In the genomic region with DNA sequence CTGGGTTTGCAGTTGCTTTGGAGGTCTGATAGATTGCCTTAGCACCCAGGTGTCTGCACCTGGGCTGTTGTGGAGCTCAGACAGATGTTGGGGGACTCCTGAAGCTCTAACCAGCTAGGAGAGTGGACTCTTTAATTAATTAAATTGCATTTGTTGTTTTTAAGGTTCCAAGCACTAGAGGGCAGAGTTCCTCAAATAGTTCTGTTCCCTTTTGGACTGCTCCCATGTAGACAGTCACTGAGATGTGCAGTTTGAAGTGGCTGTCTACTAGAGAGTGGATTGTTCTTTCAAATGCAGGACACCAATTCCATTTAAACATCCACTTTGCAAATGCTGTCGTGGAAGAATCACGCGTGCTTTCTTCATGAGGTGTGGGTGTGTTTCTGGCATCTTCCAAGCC, we compare ENCODE assay signal across 10 mouse cellular contexts. TPM values are rescaled to one million over a fixed set of nuclear protein-coding genes. Genes with fewer than 3 reads are reported as not detected.
A peak's percentile ranks its signal among the peaks of the same experiment; 100 is the strongest.
DNase-seq lines count a peak whose midpoint lies in the region; ATAC-seq and TF ChIP-seq lines count a peak whose summit lies in the region.
"Had no signal": no experiment of that assay in that cellular context is flagged by ENCODE, and none has a peak within 500 bp of the region (broad histone marks: within the 10 kb centered on the region; RNA-seq: fewer than 3 reads in every experiment).

No protein-coding gene starts in this region.

- H3K4me1 ChIP-seq in kidney, adult 2 months (ENCODE audit: control insufficient read depth, insufficient read depth, low read length), result peaks cover 3% of the 10 kb centered on the region; the same call in 1 of the 2 replicates

- peak; percentile 71 for DNase-seq in kidney, adult 2 months
- DNase-seq in kidney, postnatal 10 days, result no peak
- peak; percentile 24 for DNase-seq in MEL-GATA-1-ER (ENCODE audit: extremely low read depth, low read depth)
- DNase-seq in embryo, embryonic 11.5 days (ENCODE audit: low read depth, low spot score), result peak; percentile 37
- peak; percentile 63 for DNase-seq in lung, postnatal 36 days
- no peak for DNase-seq in thymus, postnatal 25 days
- no peak for DNase-seq in right cerebral cortex, postnatal 4 days

- H3K36me3 ChIP-seq in kidney, adult 2 months (ENCODE audit: control insufficient read depth, insufficient read depth, low read length), result peaks cover 2% of the 10 kb centered on the region

- H3K27me3 ChIP-seq in kidney, adult 2 months (replicated peaks; ENCODE audit: control insufficient read depth, insufficient read depth, low read length), result no peaks in the 10 kb centered on the region
- H3K27me3 ChIP-seq: embryonic facial prominence, embryonic 13.5 days; limb, embryonic 13.5 days had no signal

- 0 out of 2 replicates have a peak, but pooled peaks have one; percentile 2 for TF ChIP-seq CTCF in kidney, adult 2 months (conservative IDR thresholded peaks at IDR 0.05; ENCODE audit: insufficient read depth, insufficient read length, low read depth, low read length)

- H3K27ac ChIP-seq in kidney, adult 2 months (ENCODE audit: insufficient read depth, low read depth, low read length), result peak overlapping the region; percentile 28
- H3K27ac ChIP-seq: embryonic facial prominence, embryonic 13.5 days; limb, embryonic 13.5 days had no signal

- no peak for ATAC-seq in monocyte, adult 5-6 weeks (replicated peaks; ENCODE audit: insufficient number of reproducible peaks, low FRiP score, low TSS enrichment, poor library complexity, severe bottlenecking)

- 36% methylated on average over 3 of the region's 3 CpGs for WGBS in kidney, adult 2 months

- no peak for TF ChIP-seq POLR2A in kidney, adult 2 months (IDR thresholded peaks at IDR 0.05; ENCODE audit: low read depth, low read length)

- H3K4me3 ChIP-seq in kidney, adult 2 months (ENCODE audit: insufficient read depth, low read depth, low read length), result no peak overlapping the region
- H3K4me3 ChIP-seq: embryonic facial prominence, embryonic 13.5 days; limb, embryonic 13.5 days had no signal

RNA-seq across cellular contexts. Expression of a gene that starts 21.2 kb away (rescaled TPM):
- polyA plus RNA-seq in kidney, adult 2 months (2012; rRNA removed), result 72.0 and 90.4 TPM in 2 replicates
- 29.1 to 59.9 TPM (median 46.1 TPM) in 3 replicates for total RNA-seq in monocyte, adult 5-6 weeks (2017)

RNA-seq across cellular contexts. Expression of a gene that starts 21.3 kb away (rescaled TPM):
- 3.1 and 4.1 TPM in 2 replicates for polyA plus RNA-seq in kidney, adult 2 months (2012; rRNA removed)
- total RNA-seq in monocyte, adult 5-6 weeks (2017), result 1.3 to 2.9 TPM (median 2.2 TPM) in 3 replicates

RNA-seq across cellular contexts. Expression of a gene that starts 48.3 kb away (rescaled TPM):
- polyA plus RNA-seq in kidney, adult 2 months (2012; rRNA removed), result 91.2 and 91.5 TPM in 2 replicates
- 0.64 TPM in 1 of 3 replicates, not detected in the others for total RNA-seq in monocyte, adult 5-6 weeks (2017)

Comparison
In these comparisons a context has a peak if more than half of its experiments do, and no peak if none do; other contexts are left out.
1. DNase-seq: peak in kidney, adult 2 months (single experiment), MEL-GATA-1-ER (single experiment), embryo, embryonic 11.5 days (single experiment) and lung, postnatal 36 days (single experiment); none in kidney, postnatal 10 days (single experiment), thymus, postnatal 25 days (single experiment) and right cerebral cortex, postnatal 4 days (single experiment).